Mouse (Mus musculus): ENCODE measurements around the gene Ube2m.
A peak's percentile ranks its signal among the peaks of the same experiment; 100 is the strongest.
"Not testable (repeated sequence)": the region's sequence is repeated elsewhere in the genome, so short reads cannot be mapped to it uniquely, and the experiment has no call there.

Ube2m gene

DNA sequence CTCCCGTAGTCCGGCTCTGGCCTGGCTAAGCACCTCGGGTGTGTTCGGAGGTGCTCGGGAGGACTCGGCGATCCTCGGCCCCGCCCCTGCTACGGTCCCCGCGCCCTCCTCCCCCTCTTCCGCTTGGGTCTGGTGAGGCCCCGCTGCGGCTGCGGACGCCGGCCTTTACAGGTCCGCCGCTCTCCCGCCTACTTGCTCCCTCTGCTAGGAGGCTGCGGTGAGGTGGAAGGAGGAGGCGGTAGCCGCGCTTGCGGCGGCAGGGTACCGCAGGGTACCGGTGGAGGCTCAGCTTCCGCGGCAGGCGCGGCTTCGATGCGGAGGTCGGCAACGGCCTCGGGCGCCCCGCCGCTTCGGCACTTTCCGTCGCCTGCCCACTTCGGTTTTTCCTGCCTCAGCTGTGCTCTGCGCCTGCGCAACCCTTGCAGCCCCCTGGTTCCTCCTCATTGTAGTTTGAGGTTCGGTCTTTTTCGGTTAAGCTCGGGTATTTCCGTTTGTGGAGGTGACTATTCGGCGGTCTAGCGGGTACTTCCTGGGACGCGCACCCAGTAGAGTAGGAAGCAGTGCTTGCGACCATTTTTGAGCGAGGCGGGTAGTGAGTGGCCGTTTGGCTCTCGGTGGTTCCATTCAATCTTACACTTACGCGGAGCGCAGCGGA, at the start of gene Ube2m:
Gene Ube2m (minus strand): TSS at position 375 of the 655 bp plus-strand sequence.
- DNase-seq (ENCODE audit: low read depth, low spot score), result peak; percentile 86

GRCm38 (mm10) chr7:13072293-13072692, 34.2 kb upstream of the Ube2m start:
- DNase-seq (ENCODE audit: low read depth, low spot score), result no peak

GRCm38 (mm10) chr7:13063399-13063798, 25.3 kb upstream of the Ube2m start:
- DNase-seq (ENCODE audit: low read depth, low spot score), result not testable (repeated sequence)

DNA sequence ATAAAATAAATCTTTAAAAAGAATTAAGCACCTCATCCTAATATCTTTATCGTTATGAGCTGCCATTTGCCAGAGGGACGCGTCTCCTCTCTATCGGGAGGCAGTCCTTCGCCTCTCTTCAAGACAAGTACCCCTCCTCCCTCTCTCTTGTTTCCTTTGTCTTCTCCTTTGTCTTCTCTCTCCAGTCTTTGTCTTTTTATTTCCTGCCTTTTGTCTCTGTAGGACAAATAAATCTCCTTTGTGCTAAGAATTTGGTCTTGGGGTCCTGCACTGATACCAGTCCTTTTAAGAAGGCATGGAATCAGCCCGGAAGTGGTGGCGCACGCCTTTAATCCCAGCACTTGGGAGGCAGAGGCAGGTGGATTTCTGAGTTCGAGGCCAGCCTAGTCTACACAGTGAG, 21.5 kb upstream of the Ube2m start:
- no peak for DNase-seq (ENCODE audit: low read depth, low spot score)

- DNase-seq (ENCODE audit: low read depth, low spot score), result no peak
Measured at GRCm38 (mm10) chr7:13056913-13057700, 19.0 kb upstream of the Ube2m start.

- peak; percentile 90 for DNase-seq (ENCODE audit: low read depth, low spot score)
Measured at GRCm38 (mm10) chr7:13054287-13055010, 16.4 kb upstream of the Ube2m start, which contains the start of gene Mzf1. TSS of gene Mzf1 (minus strand) at chr7:13054764.

DNA sequence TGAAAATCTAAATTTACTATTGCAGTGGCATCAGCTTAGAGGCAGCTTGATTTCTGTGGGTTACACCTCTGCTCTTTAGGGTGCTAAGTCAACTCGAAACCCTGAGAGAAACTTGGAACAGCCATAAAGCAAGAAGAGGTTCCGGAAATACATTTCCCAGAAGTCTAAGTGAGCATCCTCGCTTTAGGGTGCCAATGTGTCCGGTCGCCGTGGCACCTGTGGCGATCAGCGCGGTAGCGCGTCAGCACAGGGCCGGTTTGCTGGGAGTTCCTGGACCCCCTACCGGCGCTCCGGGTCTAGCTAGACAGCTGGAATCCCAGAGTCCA, 15.8 kb upstream of the Ube2m start:
- no peak for DNase-seq (ENCODE audit: low read depth, low spot score)

- DNase-seq (ENCODE audit: low read depth, low spot score), result no peak
Measured at GRCm38 (mm10) chr7:13053501-13053900, 15.4 kb upstream of the Ube2m start.

DNA sequence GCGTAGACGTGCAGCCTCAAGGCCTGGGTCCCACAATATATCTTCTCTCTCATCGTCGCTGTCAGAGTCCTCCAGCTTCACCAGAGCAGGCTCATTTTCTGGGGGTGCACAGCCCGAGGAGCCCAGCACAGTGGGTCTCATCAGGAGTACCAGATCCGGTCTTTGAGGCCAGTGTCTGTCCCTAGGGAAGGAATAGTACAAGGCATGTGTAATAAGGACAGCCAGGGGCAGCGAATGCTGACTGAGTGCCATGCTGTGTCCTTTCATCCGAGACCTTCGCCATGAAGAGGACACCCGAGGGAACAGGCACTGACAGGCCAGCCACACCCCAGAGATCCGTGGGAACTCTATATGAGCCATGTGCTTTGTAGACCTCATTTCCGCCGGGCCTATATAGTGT, 14.9 kb upstream of the Ube2m start:
- DNase-seq (ENCODE audit: low read depth, low spot score), result no peak

DNA sequence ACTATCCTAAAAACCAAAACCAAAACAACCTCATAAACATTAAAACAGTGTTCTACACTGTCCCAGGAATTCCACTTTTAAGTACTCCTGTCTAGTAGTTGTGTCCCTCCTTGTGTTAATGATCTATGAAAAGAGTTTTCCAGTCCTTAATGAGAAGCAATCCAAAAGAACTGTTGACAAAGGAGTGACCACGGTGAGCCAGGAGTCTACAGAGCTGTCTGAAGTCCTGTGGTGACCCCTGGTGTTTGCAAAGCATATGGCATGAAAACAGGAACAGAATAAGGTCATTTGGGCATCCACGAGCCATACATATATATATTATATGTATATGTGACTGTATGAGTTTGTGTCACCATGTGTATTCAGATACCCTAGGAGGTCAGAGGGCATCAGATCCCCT, 8.0 kb upstream of the Ube2m start:
- DNase-seq (ENCODE audit: low read depth, low spot score), result no peak

DNA sequence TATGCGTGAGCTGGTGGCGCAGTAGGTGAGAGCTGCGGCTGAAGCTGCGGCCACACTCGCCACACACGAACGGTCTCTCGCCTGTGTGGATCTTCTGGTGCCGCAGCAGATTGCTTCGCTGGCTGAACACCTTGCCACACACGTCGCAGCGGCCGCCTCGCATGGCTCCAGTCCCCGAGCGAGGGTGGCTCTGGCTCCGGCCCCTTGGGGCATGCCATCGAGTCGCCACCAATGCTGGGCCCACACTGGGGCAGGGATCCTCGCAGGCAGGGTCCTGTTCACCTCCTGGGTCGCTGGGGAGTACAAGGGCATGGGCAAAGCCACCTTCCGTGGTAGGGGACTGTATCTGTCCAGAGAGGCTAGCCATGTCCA, 6.2 kb upstream of the Ube2m start:
- DNase-seq (ENCODE audit: low read depth, low spot score), result no peak

- DNase-seq (ENCODE audit: low read depth, low spot score), result no peak
Measured at GRCm38 (mm10) chr7:13043445-13044253, 5.6 kb upstream of the Ube2m start.

DNA sequence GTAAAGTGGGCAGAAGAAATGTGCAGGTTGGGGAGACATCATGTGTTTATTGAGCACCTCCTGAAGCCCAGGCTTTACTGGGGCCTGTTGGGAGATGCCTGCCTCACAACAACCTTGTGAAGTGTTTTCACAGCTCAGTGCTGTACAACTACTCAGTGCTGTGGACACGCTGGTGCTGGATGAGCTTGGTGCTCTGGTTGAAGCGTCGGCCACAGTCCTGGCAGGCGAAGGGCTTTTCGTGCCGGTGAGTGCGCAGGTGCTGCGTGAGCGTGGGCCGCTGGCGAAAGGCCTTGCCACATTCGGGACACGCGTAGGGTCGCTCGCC, 5.0 kb upstream of the Ube2m start:
- no peak for DNase-seq (ENCODE audit: low read depth, low spot score)

DNA sequence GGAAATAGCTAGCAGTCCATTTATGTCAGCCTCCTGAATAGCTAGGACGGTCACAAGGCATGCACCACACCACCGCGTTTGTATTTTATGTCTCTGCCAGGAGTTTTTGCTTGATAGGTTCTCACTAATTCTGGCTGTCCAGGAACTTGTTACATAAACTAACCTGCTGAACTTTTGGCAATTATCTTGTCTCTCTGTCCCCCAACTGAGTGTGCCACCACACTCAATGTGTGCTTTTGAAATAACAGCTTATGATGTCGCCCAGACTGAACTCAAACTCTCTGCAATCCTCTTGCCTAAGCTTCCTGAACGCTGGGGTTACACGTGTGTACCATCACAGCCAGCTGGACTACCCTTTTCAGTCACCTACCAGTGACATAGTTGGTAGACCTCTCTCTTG, 4.4 kb upstream of the Ube2m start:
- DNase-seq (ENCODE audit: low read depth, low spot score), result no peak

GRCm38 (mm10) chr7:13041256-13041655, 3.2 kb upstream of the Ube2m start:
- no peak for DNase-seq (ENCODE audit: low read depth, low spot score)

DNA sequence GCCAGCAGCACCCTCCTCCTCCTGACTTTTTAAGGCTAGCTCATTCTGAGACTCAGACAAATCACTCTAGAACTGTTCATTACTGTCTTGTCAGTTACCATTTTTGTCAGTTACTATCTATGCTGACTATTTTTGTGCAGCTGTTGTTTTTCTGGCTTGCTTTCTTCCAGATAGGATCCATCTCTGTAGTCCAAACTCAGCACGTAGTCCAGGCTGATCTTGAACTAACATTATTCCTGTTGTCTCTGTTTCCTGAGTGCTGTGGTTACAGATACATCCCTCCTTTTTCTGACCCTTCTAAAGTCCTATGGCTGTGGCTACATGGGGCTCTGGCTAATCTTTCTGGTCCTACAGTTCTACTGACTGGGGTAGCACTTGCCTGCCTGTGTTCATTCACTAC, 1.1 kb upstream of the Ube2m start:
- DNase-seq (ENCODE audit: low read depth, low spot score), result no peak

DNA sequence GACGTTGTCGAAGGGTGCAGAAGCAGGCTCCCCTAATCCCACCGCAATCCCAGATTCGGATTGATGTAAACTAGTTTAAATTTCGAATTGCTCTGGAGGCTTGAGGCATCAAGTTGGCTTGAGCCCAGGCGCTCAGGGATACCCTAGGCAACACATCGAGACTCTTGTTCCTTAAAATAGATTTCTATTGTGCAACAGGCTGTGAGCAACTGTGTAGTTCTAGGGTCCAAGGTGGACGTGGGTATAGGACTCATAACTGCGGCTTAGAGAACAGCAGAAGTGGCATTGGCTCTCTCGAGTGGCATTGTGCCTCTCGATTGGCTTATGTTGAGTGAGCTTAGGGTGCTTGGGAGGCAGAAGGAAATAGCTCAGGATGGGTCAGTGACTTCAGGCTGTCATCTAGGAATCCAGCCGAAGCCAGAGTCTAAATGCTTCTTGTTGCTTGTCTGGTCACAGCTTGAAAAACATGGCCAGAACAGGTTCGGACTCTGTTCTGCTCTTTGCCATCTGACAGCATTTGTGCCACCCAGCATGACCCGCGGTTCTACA, 620 bp upstream of the Ube2m start:
- no peak for DNase-seq (ENCODE audit: low read depth, low spot score)

DNA sequence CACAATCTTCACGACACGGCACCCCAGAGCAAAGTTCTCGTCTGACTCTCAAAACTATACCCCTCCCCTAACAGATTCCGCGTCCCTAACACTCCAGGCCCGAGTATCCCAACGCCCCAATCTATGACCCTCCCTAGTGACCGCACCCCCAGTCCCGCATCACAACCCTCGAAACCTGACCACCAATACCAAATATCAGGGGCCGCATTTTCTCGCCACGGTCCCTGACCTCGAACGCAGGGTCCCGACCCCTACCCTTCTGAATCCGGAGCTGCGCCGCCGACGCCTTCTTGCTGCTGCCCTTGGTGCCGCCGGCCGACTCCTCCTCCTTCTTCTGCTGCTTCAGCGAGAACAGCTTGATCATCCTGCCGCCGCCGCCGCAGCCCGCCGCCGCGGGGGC, 709 bp downstream of the Ube2m start:
- DNase-seq (ENCODE audit: low read depth, low spot score), result no peak

DNA sequence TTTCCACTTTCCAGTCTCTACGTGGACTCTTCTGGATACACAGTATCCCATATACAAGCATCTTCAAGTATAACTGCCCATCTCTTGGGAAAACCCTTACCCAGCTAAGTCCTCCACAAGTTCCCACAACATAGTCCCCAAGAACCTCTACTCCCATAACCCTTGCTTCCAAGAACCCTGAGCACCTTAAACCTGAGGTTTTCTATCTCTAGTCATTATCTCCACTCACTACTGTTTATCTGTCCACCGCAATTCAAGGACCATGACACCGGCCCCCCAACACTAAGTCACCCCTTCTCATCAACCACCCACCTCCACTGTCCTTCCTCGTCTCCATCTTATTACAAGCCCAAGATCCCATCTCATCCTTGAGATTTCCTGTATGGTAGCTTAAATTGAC, 1.3 kb downstream of the Ube2m start:
- no peak for DNase-seq (ENCODE audit: low read depth, low spot score)

GRCm38 (mm10) chr7:13035211-13035855, 2.7 kb downstream of the Ube2m start:
- DNase-seq (ENCODE audit: low read depth, low spot score), result no peak

All from retina, adult 2 months (tissue).